Mouse (Mus musculus): Measurements from ENCODE around the gene Mgat4a. TPM values are rescaled to one million over a fixed set of nuclear protein-coding genes. Genes with fewer than 3 reads are reported as not detected.

Gene Mgat4a
- total and polyA plus RNA-seq, 3 experiments: 2.7 to 2.8 TPM; not detected in 1

DNA sequence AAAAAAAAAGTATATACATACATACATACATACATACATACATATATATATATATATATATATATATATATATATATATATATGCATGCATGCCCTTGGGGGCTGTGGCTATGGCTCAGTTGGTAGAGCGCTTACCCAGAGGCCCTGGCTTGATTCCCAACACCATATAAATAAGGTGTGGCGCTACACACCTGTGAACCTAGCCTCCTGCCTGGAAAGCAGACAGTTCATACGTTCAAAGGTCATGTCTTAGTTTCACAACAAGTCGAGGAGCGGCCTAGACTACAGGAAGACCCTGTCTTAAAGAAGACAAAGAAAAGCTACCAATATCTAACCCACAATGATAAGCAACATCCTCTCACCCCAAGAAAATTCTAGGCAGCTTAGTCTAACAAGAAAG is 18.7 kb downstream of the Mgat4a start:
- Histone ChIP-seq H3K79me2 (ENCODE audit: control insufficient read depth, insufficient read depth, low read length, poor library complexity) (no peaks in the 10 kb centered on the region), H3K9me3 (replicated peaks; ENCODE audit: insufficient read depth, low read length) (no peaks in the 10 kb centered on the region), H3K27me3 (ENCODE audit: control insufficient read depth in 1 of 2, insufficient read depth in 2 of 2, low read length in 2 of 2) (no peaks in the 10 kb centered on the region), H3K36me3 (ENCODE audit: control insufficient read depth in 1 of 2, insufficient read depth in 2 of 2, low read length in 2 of 2) (peaks cover 0 to 6% of the 10 kb centered on the region in 2 experiments; a peak in 1 of 4 replicates), H3K4me3 (ENCODE audit: control insufficient read depth in 1 of 2, insufficient read depth in 1 of 2, low read depth in 2 of 2, low read length in 2 of 2) (no peak overlapping the region), H3K27ac (ENCODE audit: control insufficient read depth, low read depth, low read length) (no peak overlapping the region), H3K4me1 (ENCODE audit: control insufficient read depth in 1 of 2, insufficient read depth in 2 of 2, low read length in 2 of 2) (peaks cover 0 to 6% of the 10 kb centered on the region in 2 experiments; a peak in 1 of 4 replicates), H3K9ac (ENCODE audit: control insufficient read depth, low read depth, low read length, poor library complexity, severe bottlenecking) (no peak overlapping the region)
- TF ChIP-seq ZC3H11A (IDR thresholded peaks at IDR 0.05; ENCODE audit: low read depth, low read length): no peak
- TF ChIP-seq MYC (IDR thresholded peaks at IDR 0.05; ENCODE audit: low read depth, low read length): no peak
- no peak for TF ChIP-seq MXI1 (IDR thresholded peaks at IDR 0.05; ENCODE audit: low read depth, low read length)
- no peak for TF ChIP-seq RCOR1 (IDR thresholded peaks at IDR 0.05; ENCODE audit: low read depth, low read length)
- TF ChIP-seq MAZ (IDR thresholded peaks at IDR 0.05; ENCODE audit: low read depth, low read length): no peak
- no peak for TF ChIP-seq GATA1 (IDR thresholded peaks at IDR 0.05; ENCODE audit: low read depth, low read length)
- no peak for TF ChIP-seq MYB (IDR thresholded peaks at IDR 0.05; ENCODE audit: low read depth, low read length)
- DNase-seq (ENCODE audit: low read depth, low spot score): no peak

- Histone ChIP-seq H3K79me2 (ENCODE audit: control insufficient read depth, insufficient read depth, low read length, poor library complexity) (no peaks in the 10 kb centered on the region), H3K36me3 (ENCODE audit: control insufficient read depth in 1 of 2, insufficient read depth in 2 of 2, low read length in 2 of 2) (peaks cover 0 to 6% of the 10 kb centered on the region in 2 experiments; a peak in 1 of 4 replicates), H3K9ac (ENCODE audit: control insufficient read depth, low read depth, low read length, poor library complexity, severe bottlenecking) (no peak overlapping the region), H3K27me3 (ENCODE audit: control insufficient read depth in 1 of 2, insufficient read depth in 2 of 2, low read length in 2 of 2) (no peaks in the 10 kb centered on the region), H3K27ac (ENCODE audit: control insufficient read depth, low read depth, low read length) (no peak overlapping the region), H3K4me3 (ENCODE audit: control insufficient read depth in 1 of 2, insufficient read depth in 1 of 2, low read depth in 2 of 2, low read length in 2 of 2) (no peak overlapping the region), H3K4me1 (ENCODE audit: control insufficient read depth in 1 of 2, insufficient read depth in 2 of 2, low read length in 2 of 2) (peaks cover 0 to 6% of the 10 kb centered on the region in 2 experiments; a peak in 1 of 4 replicates), H3K9me3 (replicated peaks; ENCODE audit: insufficient read depth, low read length) (no peaks in the 10 kb centered on the region)
- no peak for DNase-seq (ENCODE audit: low read depth, low spot score)
- no peak for TF ChIP-seq TCF12 (IDR thresholded peaks at IDR 0.05; ENCODE audit: low read depth, low read length)
- TF ChIP-seq BHLHE40 (IDR thresholded peaks at IDR 0.05; ENCODE audit: borderline replicate concordance, low read depth, low read length): no peak
- TF ChIP-seq GABPA (IDR thresholded peaks at IDR 0.05; ENCODE audit: low read depth, low read length): no peak
Observed at GRCm38 (mm10) chr1:37518791-37519190, 22.0 kb downstream of the Mgat4a start.

DNA sequence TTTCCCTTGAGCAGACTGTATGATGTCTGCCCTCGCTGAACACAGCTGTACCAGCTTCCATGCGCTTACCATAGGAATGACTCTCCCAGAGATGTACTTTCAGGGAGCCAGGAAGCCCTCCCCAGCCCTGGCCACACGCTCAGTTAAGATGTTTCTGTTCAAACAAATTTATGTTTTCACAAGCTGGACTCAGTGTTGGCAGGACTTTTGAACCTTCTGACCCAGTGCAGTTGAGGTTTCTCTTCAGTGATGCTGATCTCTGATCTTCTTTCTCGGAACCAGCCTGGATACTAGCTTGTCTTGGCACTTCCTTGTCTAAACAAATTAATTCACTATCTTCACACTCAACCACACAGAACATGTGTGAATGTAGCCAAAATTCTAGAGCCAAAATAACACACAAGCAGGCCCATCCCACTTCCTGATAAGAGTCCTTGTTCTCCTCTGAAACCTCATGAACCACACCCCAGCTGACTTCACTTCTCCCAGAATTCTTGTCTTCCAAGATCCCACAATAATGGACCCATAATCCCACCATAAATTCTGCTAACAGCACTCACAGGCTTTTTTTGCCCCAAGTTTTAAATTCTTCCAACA is 22.6 kb downstream of the Mgat4a start:
- no peak overlapping the region for H3K9ac ChIP-seq (ENCODE audit: control insufficient read depth, low read depth, low read length, poor library complexity, severe bottlenecking)
- H3K27me3 ChIP-seq (ENCODE audit: control insufficient read depth in 1 of 2, insufficient read depth in 2 of 2, low read length in 2 of 2): no peaks in the 10 kb centered on the region
- H3K4me1 ChIP-seq (ENCODE audit: control insufficient read depth in 1 of 2, insufficient read depth in 2 of 2, low read length in 2 of 2): peaks cover 0 to 6% of the 10 kb centered on the region in 2 experiments; a peak in 1 of 4 replicates
- no peak overlapping the region for H3K4me3 ChIP-seq (ENCODE audit: control insufficient read depth in 1 of 2, insufficient read depth in 1 of 2, low read depth in 2 of 2, low read length in 2 of 2)
- no peak for TF ChIP-seq MYC (IDR thresholded peaks at IDR 0.05; ENCODE audit: low read depth, low read length)
- 0 out of 2 replicates have a peak, but pooled peaks have one; percentile 11 for TF ChIP-seq ETS1 (IDR thresholded peaks at IDR 0.05; ENCODE audit: low read depth, low read length)
- no peak for DNase-seq (ENCODE audit: low read depth, low spot score)
- peaks cover 0 to 6% of the 10 kb centered on the region in 2 experiments; a peak in 1 of 4 replicates for H3K36me3 ChIP-seq (ENCODE audit: control insufficient read depth in 1 of 2, insufficient read depth in 2 of 2, low read length in 2 of 2)
- no peak overlapping the region for H3K27ac ChIP-seq (ENCODE audit: control insufficient read depth, low read depth, low read length)
- H3K79me2 ChIP-seq (ENCODE audit: control insufficient read depth, insufficient read depth, low read length, poor library complexity): no peaks in the 10 kb centered on the region
- no peaks in the 10 kb centered on the region for H3K9me3 ChIP-seq (replicated peaks; ENCODE audit: insufficient read depth, low read length)

Measured in MEL (cell line).